Mouse (Mus musculus): ENCODE measurements around the gene Iqcm. TPM values are rescaled to one million over a fixed set of nuclear protein-coding genes. Genes with fewer than 3 reads are reported as not detected.

Iqcm gene
- total RNA-seq, 2 experiments from 2014 or later: not detected

Other genes starting within 250 kb of the Iqcm start
- gene Rasd2, start 234.8 kb upstream of the Iqcm start, total RNA-seq (2021): 1 to 10 TPM; 1.3 to 1.5 TPM
- gene Gm10358, start 42.1 kb upstream of the Iqcm start, total RNA-seq (2021): under 1 TPM; 0.36 to 0.54 TPM